Mouse (Mus musculus) CH12.LX (cell line): ENCODE measurements around the gene Exoc7. TPM values are rescaled to one million over a fixed set of nuclear protein-coding genes. Genes with fewer than 3 reads are reported as not detected.

Source experiments
- DNase-seq: peaks from one replicate; pipeline ENCODE4 v3.0.0-alpha.2; 2013; ENCODE audit errors: extremely low read depth
- H3K27ac ChIP-seq: 2 replicates; pipeline ENCODE4 v1.5.1; 2012; ENCODE audit warnings: low read depth, mild to moderate bottlenecking, control low read depth, moderate library complexity; ENCODE audit not compliant: insufficient read depth
- H3K27me3 ChIP-seq: replicated peaks from 2 replicates; pipeline ENCODE3; 2012; ENCODE audit warnings: inconsistent platforms
- H3K36me3 ChIP-seq, 2 experiments: replicated peaks in 1 of 2; 2 replicates each; pipeline versions ENCODE3 to v1.6.1; 2012; ENCODE audit warnings: inconsistent platforms in 1 of 2, low read length in 1 of 2, mild to moderate bottlenecking in 1 of 2, mixed read lengths in 1 of 2, moderate library complexity in 1 of 2; ENCODE audit not compliant: control insufficient read depth in 1 of 2, insufficient read depth in 1 of 2
- H3K4me1 ChIP-seq, 2 experiments: 2 replicates each; pipeline ENCODE4 v1.6.1; 2012; ENCODE audit warnings: inconsistent platforms in 1 of 2, moderate library complexity in 1 of 2; ENCODE audit not compliant: insufficient read depth in 2 of 2, control insufficient read depth in 1 of 2
- H3K4me2 ChIP-seq: 2 replicates; pipeline ENCODE4 v1.6.1; 2012; ENCODE audit warnings: low read depth, mild to moderate bottlenecking, control low read depth; ENCODE audit not compliant: poor library complexity, insufficient read depth, severe bottlenecking
- H3K4me3 ChIP-seq, 3 experiments: fragments of 150-350 bp in 1 of 3; sonication (generic) in 1 of 3; replicated peaks in 1 of 3; 2 replicates each; pipeline versions ENCODE3 to v1.5.1; 2011 to 2012; ENCODE audit warnings: low read depth in 2 of 3, low read length in 2 of 3, mild to moderate bottlenecking in 2 of 3, moderate library complexity in 2 of 3, control low read depth in 1 of 3, improper control_type of control experiment in 1 of 3, inconsistent platforms in 1 of 3, mixed read lengths in 1 of 3; ENCODE audit not compliant: poor library complexity in 1 of 3
- H3K79me2 ChIP-seq: replicated peaks from 2 replicates; pipeline ENCODE4 v1.6.1; 2012; ENCODE audit warnings: mild to moderate bottlenecking, moderate library complexity; ENCODE audit not compliant: control insufficient read depth, poor library complexity, insufficient read depth, severe bottlenecking; ENCODE audit errors: extremely low read depth
- H3K9ac ChIP-seq: 2 replicates; pipeline ENCODE4 v1.6.1; 2012; ENCODE audit warnings: low read depth, mild to moderate bottlenecking, control low read depth, moderate library complexity; ENCODE audit not compliant: insufficient read depth
- H3K9me3 ChIP-seq: replicated peaks from 2 replicates; pipeline ENCODE3; 2012; ENCODE audit warnings: low read length, inconsistent platforms, mixed read lengths
- BHLHE40 ChIP-seq: IDR thresholded peaks from 2 replicates; pipeline ENCODE4 v1.6.1; 2011; ENCODE audit warnings: mild to moderate bottlenecking, low read depth, low read length, improper control_type of control experiment
- CHD1 ChIP-seq: IDR thresholded peaks from 2 replicates; pipeline ENCODE4 v1.6.1; 2012; ENCODE audit warnings: low read depth, low read length, improper control_type of control experiment, inconsistent platforms
- CHD2 ChIP-seq: IDR thresholded peaks from 2 replicates; pipeline ENCODE4 v1.6.1; 2011; ENCODE audit warnings: low read length, improper control_type of control experiment
- E2F4 ChIP-seq: IDR thresholded peaks from 2 replicates; pipeline ENCODE4 v1.6.1; 2011; ENCODE audit warnings: low read depth, low read length, improper control_type of control experiment; ENCODE audit not compliant: insufficient replicate concordance
- ELF1 ChIP-seq: IDR thresholded peaks from 2 replicates; pipeline ENCODE4 v1.6.1; 2014; ENCODE audit warnings: low read depth, mild to moderate bottlenecking, inconsistent platforms, low read length, improper control_type of control experiment
- EP300 ChIP-seq: IDR thresholded peaks from 2 replicates; pipeline ENCODE4 v1.6.1; 2011; ENCODE audit warnings: low read length, improper control_type of control experiment
- ETS1 ChIP-seq: conservative IDR thresholded peaks from 2 replicates; pipeline ENCODE4 v1.6.1; 2012; ENCODE audit warnings: low read depth, mild to moderate bottlenecking, inconsistent platforms, low read length, improper control_type of control experiment, moderate library complexity
- GABPA ChIP-seq: IDR thresholded peaks from 2 replicates; pipeline ENCODE4 v1.6.1; 2012; ENCODE audit warnings: low read depth, low read length, improper control_type of control experiment, inconsistent platforms; ENCODE audit not compliant: insufficient replicate concordance
- HCFC1 ChIP-seq: IDR thresholded peaks from 2 replicates; pipeline ENCODE4 v1.6.1; 2012; ENCODE audit warnings: low read depth, mild to moderate bottlenecking, inconsistent platforms, low read length, improper control_type of control experiment
- IRF4 ChIP-seq: IDR thresholded peaks from 2 replicates; pipeline ENCODE4 v1.6.1; 2014; ENCODE audit warnings: low read depth, mild to moderate bottlenecking, inconsistent platforms, low read length, improper control_type of control experiment
- JUN ChIP-seq: IDR thresholded peaks from 2 replicates; pipeline ENCODE4 v1.6.1; 2011; ENCODE audit warnings: low read depth, mild to moderate bottlenecking, low read length, improper control_type of control experiment, moderate library complexity; ENCODE audit not compliant: insufficient read depth
- KAT2A ChIP-seq: IDR thresholded peaks from 2 replicates; pipeline ENCODE4 v1.6.1; 2012; ENCODE audit warnings: low read length, improper control_type of control experiment, inconsistent platforms; ENCODE audit not compliant: insufficient replicate concordance
- MAX ChIP-seq: IDR thresholded peaks from 2 replicates; pipeline ENCODE4 v1.6.1; 2011; ENCODE audit warnings: low read length, improper control_type of control experiment
- MEF2A ChIP-seq: IDR thresholded peaks from 2 replicates; pipeline ENCODE4 v1.6.1; 2014; ENCODE audit warnings: low read depth, mild to moderate bottlenecking, inconsistent platforms, low read length, improper control_type of control experiment, borderline replicate concordance
- MXI1 ChIP-seq: IDR thresholded peaks from 2 replicates; pipeline ENCODE4 v1.6.1; 2011; ENCODE audit warnings: mild to moderate bottlenecking, low read depth, low read length, improper control_type of control experiment
- MYC ChIP-seq: IDR thresholded peaks from 2 replicates; pipeline ENCODE4 v1.6.1; 2011; ENCODE audit warnings: low read depth, mild to moderate bottlenecking, improper control_type of control experiment, low read length
- POLR2A ChIP-seq: IDR thresholded peaks from 2 replicates; pipeline ENCODE4 v1.6.1; 2011; ENCODE audit warnings: low read depth, mild to moderate bottlenecking, improper control_type of control experiment, low read length
- RAD21 ChIP-seq: IDR thresholded peaks from 2 replicates; pipeline ENCODE4 v1.6.1; 2011; ENCODE audit warnings: low read depth, mild to moderate bottlenecking, low read length, improper control_type of control experiment, moderate library complexity
- RCOR1 ChIP-seq: conservative IDR thresholded peaks from 2 replicates; pipeline ENCODE4 v1.6.1; 2012; ENCODE audit warnings: low read depth, mild to moderate bottlenecking, inconsistent platforms, low read length, improper control_type of control experiment
- SIN3A ChIP-seq: IDR thresholded peaks from 2 replicates; pipeline ENCODE4 v1.6.1; 2012; ENCODE audit warnings: low read length, improper control_type of control experiment, inconsistent platforms
- TBP ChIP-seq: conservative IDR thresholded peaks from 2 replicates; pipeline ENCODE4 v1.6.1; 2011; ENCODE audit warnings: low read depth, low read length, improper control_type of control experiment
- TCF12 ChIP-seq: IDR thresholded peaks from 2 replicates; pipeline ENCODE4 v1.6.1; 2014; ENCODE audit warnings: low read depth, mild to moderate bottlenecking, inconsistent platforms, low read length, improper control_type of control experiment
- UBTF ChIP-seq: IDR thresholded peaks from 2 replicates; pipeline ENCODE4 v1.6.1; 2012; ENCODE audit warnings: low read depth, mild to moderate bottlenecking, inconsistent platforms, low read length, improper control_type of control experiment, moderate library complexity
- ZKSCAN1 ChIP-seq: IDR thresholded peaks from 2 replicates; pipeline ENCODE4 v1.6.1; 2012; ENCODE audit warnings: low read depth, inconsistent platforms, low read length, improper control_type of control experiment, borderline replicate concordance
- ZMIZ1 ChIP-seq: IDR thresholded peaks from 2 replicates; pipeline ENCODE4 v1.6.1; 2012; ENCODE audit warnings: low read depth, mild to moderate bottlenecking, inconsistent platforms, low read length, improper control_type of control experiment
- dilution Hi-C: fragments of 300-500 bp; cut with MboI; formaldehyde crosslinking; loops from 2 replicates; pipeline ENCODE4 v1.14.3; 2020; ENCODE audit warnings: low sequenced_read_pairs; ENCODE audit not compliant: extremely low pct_unique_long_range_greater_than_20kb, extremely low pct_ligation_motif_present
- in situ Hi-C: fragments of 300-500 bp; cut with MboI; formaldehyde crosslinking; loops from 3 replicates; pipeline ENCODE4 v1.14.3; 2019; ENCODE audit warnings: low sequenced_read_pairs, low pct_ligation_motif_present, low pct_unique_long_range_greater_than_20kb, mixed read lengths
- polyA plus RNA-seq: library from polyadenylated mRNA; unstranded; fragments of >175 nt; gene quantifications from 2 replicates; pipeline ENCODE4 v1.2.1, GENCODE M21; 2012; ENCODE audit warnings: low read depth; ENCODE audit not compliant: insufficient read length
- total RNA-seq, 2 experiments: library from RNA; depleted of rRNA; stranded (reverse); fragments of 300-350 nt in 1 of 2; fragments of >200 nt in 1 of 2; gene quantifications; 2 replicates each; pipeline ENCODE4 v1.2.3; 2012 to 2014

The Exoc7 gene
- total and polyA plus RNA-seq, 3 experiments: 32.2 to 51.8 (median 42.1) TPM

DNA sequence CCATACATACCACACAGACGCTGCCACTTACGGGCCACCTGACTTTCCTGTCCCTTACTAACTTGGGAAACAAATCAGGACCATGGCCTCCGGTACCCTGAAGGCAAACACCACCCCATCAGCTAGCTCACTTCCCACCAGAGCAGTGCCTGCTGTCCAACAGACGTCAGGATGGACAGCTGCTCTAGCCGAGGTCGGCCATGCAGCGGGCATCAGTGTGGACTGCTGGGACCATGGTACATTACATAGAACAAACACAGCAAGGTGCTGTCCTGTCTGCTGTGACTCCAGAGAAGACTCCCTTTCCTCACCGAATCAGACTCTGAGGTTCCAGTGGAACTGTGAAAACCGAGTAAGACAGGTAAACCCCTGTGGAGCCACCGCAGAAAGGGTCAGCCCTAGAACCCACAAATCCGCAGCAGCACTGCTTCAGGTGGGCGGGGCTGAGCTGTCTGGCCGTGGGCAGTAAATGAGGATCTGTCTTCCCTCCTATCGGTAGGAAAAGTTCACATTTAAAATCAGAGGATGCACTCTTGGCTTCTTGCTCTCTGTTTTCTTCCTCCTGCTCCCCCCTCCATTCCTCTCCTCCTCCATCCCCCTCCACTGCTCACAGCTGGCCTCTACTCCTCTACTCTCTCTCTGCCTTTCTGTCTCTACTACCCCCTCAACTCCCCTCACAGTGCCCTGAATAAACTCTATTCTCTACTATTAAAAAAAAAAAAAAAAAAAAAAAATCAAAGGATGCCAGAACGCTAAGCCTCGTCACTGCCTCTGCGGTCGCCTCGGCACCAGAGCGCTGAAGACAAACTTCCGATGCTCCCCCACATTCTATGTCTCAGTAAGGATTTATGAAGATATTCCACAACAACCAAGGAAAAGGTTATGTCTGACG lies 51.7 kb downstream of the Exoc7 start:
- Histone ChIP-seq H3K9ac (peak overlapping the region; percentile 22; the same call in 1 of the 2 replicates), H3K27me3 (no peaks in the 10 kb centered on the region), H3K4me2 (peak overlapping the region; percentile 63), H3K27ac (peak overlapping the region; percentile 82), H3K79me2 (peaks cover 23% of the 10 kb centered on the region), H3K9me3 (no peaks in the 10 kb centered on the region), H3K4me1 (peaks cover 14 to 33% of the 10 kb centered on the region in 2 experiments), H3K4me3 (peak overlapping the region in 1 of 3 experiments; percentile 39), H3K36me3 (peaks cover 79 to 96% of the 10 kb centered on the region in 2 experiments)
- 0 out of 2 replicates have a peak, but pooled peaks have one; percentile 11 for TF ChIP-seq MAX
- no peak for TF ChIP-seq GABPA
- 0 out of 2 replicates have a peak, but pooled peaks have one; percentile 5 for TF ChIP-seq ELF1
- TF ChIP-seq HCFC1: no peak
- no peak for TF ChIP-seq ETS1
- TF ChIP-seq CHD2: no peak
- no peak for TF ChIP-seq RCOR1
- no peak for TF ChIP-seq TCF12
- no peak for TF ChIP-seq UBTF
- no peak for TF ChIP-seq ZKSCAN1
- no peak for TF ChIP-seq KAT2A
- no peak for TF ChIP-seq MYC
- no peak for TF ChIP-seq MXI1
- TF ChIP-seq MEF2A: no peak
- no peak for TF ChIP-seq IRF4
- TF ChIP-seq SIN3A: 0 out of 2 replicates have a peak, but pooled peaks have one; percentile 59
- DNase-seq: no peak
- in situ Hi-C loops (no loop called here), dilution Hi-C loops (no loop called here)

DNA sequence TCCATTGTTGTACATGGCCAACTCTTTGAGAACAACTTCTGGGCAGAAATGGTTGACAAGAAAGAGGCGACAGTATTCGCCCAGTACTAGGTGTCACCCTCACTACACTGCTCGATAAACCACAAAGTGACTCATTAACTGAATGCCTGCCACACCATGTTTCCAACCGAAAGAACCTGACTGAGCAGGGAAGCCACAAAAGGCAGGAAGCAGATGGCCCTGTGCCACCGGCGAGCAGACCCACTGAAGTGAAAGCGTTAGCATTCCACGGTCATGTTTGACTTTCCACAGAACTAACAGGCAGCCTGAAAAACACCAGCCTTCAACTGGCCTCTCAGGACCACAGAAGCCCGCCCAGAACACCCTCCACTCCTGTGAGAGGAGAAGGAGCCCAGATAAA lies 52.4 kb downstream of the Exoc7 start:
- H3K27me3 ChIP-seq: no peaks in the 10 kb centered on the region
- peaks cover 23% of the 10 kb centered on the region for H3K79me2 ChIP-seq
- peak overlapping the region; percentile 63 for H3K4me2 ChIP-seq
- peak overlapping the region; percentile 22; the same call in 1 of the 2 replicates for H3K9ac ChIP-seq
- in situ Hi-C loops (no loop called here), dilution Hi-C loops (no loop called here)
- peaks cover 79 to 96% of the 10 kb centered on the region in 2 experiments for H3K36me3 ChIP-seq
- peak; percentile 88 for DNase-seq
- peak overlapping the region; percentile 47 for H3K27ac ChIP-seq
- peaks cover 14 to 33% of the 10 kb centered on the region in 2 experiments for H3K4me1 ChIP-seq
- no peaks in the 10 kb centered on the region for H3K9me3 ChIP-seq
- TF ChIP-seq ZMIZ1 (no peak), JUN (peak; percentile 27; the same call in 1 of the 2 replicates), SIN3A (peak; percentile 72), POLR2A (no peak), EP300 (peak; percentile 95), CHD2 (no peak), E2F4 (no peak), TBP (no peak; the same call in none of the 2 replicates), RAD21 (no peak), ETS1 (peak; percentile 84), GABPA (no peak), BHLHE40 (peak; percentile 80), TCF12 (peak; percentile 76; the same call in 1 of the 2 replicates), IRF4 (peak; percentile 80; the same call in 1 of the 2 replicates), ELF1 (0 out of 2 replicates have a peak, but pooled peaks have one; percentile 8), CHD1 (no peak)
- H3K4me3 ChIP-seq: no peak overlapping the region
